Mouse (Mus musculus): ENCODE measurements around the gene Vmn1r203.
"Not testable (repeated sequence)": the region's sequence is repeated elsewhere in the genome, so short reads cannot be mapped to it uniquely, and the experiment has no call there.

Vmn1r203 gene

DNA sequence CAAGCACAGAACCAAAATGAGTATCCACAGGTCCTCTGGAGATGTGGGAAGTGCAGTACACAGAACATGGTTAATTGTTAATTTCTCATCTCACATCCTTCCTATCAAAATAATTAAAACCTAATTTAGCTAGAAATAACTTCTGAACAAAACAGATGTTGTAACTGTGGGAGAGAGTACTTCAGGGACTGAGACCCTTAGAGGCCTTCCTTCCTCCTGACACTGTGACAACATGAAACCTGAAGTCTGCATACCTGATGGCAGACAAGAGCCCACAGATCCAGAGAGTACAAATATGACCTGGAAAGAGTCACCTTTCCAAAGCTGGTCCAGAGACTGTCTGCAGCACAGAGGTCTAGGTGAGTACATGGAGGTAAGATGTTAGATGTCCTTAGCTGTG is at the start of gene Vmn1r203:
TSS of gene Vmn1r203 (plus strand) at position 301 of the 400 bp plus-strand sequence.
- DNase-seq (ENCODE audit: low spot score): no peak

DNA sequence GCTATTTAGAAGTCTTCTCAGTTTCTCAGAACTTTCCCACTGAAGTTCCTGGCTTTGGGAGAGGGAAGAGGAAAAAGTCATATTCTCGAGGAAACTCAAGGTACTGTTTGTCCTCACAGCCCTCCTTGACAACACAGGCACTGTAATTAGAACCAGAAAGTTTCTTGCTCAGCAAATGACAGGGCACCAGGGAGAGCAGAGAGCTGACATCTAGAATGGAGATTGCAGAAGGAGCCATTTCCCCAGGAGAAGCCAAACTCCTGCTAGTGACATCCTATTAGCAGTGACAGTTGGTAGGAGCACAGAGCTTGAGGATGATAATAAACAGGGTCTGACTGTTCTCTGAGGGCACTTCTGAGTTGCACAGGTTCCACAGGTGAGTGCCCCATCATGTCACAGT is 46.3 kb upstream of the Vmn1r203 start, which contains the start of gene Vmn1r201:
TSS of gene Vmn1r201 (plus strand) at position 301 of the 400 bp plus-strand sequence.
- no peak for DNase-seq (ENCODE audit: low spot score)

DNA sequence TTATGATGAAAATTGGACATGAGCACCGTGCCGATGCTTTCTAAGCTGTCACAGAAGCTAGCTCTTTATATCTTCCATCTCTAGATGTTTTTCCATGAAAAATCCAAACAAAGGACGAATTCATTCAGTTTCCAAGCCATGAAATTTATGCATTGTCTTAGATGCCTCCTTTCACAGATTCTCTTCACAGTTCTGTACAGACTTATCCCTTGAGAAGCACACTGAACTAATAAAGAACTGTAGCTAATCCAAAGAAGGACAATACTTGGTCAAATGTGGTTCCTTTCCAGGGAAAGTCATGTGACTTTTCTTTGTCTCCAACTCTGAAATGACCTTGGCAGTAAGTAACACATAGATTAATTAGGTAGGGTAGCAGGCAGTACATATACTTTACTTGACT is 15.5 kb upstream of the Vmn1r203 start:
- DNase-seq (ENCODE audit: low spot score): no peak

DNA sequence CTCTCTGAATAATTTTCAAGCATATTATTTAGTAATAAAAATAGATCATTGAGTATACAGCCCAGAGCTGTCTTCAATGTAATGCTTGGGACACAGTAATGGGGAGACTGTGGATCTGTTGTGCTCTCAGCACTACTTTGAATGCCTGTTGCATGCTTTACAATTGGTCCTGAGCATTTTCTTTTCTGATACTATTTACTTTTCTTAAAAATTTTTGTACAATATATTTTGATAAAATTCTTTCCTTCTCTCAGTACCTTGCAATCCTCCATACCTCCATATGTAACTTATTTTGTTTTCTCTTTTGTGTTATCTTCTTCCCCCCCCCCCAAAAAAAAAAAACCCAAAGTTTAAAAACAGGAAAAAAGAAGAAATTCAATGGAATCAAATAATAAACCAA is 12.6 kb upstream of the Vmn1r203 start, which contains the start of gene Vmn1r202:
TSS of gene Vmn1r202 (minus strand) at position 101 of the 400 bp plus-strand sequence.
- no peak for DNase-seq (ENCODE audit: low spot score)

DNA sequence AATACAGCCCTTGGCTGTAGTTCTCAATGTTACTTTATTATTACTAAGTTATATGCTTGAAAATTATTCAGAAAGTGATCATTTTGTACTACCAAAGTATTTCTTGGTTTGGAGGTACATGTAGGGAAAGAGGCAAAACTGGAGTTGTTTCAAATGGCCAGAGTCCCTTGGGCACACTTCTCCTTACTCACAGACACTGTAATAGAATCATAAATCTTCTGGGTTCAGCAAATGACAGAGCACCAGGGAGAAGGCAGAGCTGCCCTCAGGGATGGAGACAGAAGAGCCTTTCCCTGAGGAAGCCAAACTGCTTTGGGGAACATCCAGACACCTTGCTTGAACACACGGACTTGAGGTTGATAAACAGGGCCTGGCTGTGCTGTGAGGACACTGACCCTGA is 35.0 kb downstream of the Vmn1r203 start, which contains the start of gene Vmn1r204:
TSS of gene Vmn1r204 (plus strand) at position 301 of the 400 bp plus-strand sequence.
- DNase-seq (ENCODE audit: low spot score): not testable (repeated sequence)

DNA sequence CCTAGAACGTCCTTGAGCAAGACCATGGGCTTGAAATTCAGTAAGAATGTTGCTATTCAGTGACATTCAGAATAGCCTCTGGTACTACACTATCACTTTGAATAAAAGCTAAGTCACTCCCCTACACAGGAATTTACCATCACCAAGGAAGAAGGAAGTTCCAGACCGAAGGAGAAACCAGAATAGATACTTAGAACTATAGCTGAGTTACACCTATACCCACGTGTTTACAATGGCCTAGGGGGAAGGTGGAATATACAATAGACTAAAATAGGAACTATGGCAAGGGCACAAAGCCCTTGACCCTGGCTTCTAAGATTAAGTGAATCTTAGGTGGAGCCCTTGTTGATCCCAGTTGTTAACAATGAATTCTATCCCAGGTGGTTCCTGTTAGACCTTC is 57.0 kb downstream of the Vmn1r203 start:
- not testable (repeated sequence) for DNase-seq (ENCODE audit: low spot score)
